Mouse (Mus musculus): Measurements from ENCODE around the gene Cd3d.
"Not testable (repeated sequence)": the region's sequence is repeated elsewhere in the genome, so short reads cannot be mapped to it uniquely, and the experiment has no call there.

The Cd3d gene

DNA sequence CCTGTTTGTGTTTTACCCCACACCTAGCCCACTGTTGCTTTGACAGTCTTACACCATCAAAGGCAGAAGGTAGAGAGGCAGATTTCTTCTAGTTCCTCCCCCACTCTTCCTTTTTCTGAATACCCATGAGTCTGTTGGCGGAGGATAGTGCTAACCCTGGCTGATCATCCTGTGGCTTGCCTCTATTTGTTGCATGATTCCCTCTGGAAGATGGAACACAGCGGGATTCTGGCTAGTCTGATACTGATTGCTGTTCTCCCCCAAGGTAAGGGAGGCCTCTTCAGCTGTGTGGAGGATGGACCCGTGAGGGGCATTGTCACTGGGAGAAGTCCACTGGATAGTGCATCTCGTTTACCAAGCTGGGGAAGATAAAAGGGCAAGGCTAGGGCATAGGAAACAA, at the start of gene Cd3d:
TSS of gene Cd3d (plus strand) at position 111 of the 400 bp plus-strand sequence.
- DNase-seq (ENCODE audit: low spot score): no peak

DNA sequence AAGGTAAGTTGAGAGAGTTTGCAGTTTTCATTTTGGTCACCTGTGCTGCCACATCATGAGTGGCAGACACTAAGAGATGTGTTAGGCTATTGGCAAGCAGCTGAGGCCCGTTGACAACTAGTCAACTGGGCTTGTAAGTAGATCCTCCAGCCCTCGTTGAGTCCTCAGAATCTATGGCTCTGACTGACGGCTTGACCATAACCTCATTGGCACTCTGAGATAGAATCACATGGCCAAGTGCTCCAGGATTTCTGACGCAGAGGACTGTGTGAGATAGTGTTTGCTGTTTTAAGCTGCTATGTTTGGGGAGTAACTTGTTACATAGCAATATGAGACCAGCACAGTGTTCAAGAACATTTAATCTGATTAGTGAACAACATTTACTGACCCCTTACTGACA, 39.8 kb upstream of the Cd3d start:
- DNase-seq (ENCODE audit: low spot score): no peak

DNA sequence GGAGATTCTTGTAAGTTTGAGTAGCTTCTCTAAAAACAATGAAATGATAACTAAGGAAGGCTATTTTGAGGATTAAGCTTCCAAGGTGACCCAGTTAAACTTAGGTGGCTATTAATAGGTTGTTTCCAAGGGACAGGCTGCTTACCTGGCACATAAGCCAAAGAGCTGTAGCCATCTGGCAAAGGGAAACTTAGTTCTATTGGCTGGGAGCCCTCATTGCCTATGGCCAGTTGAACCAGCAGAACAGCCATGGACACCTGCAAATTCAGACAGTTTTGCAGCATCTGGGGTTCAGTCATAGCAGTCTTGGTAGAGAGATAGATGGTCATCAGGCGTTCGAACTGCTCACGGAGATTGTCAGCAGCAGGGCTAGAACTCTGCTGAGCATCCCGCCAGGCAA, 39.2 kb upstream of the Cd3d start:
- no peak for DNase-seq (ENCODE audit: low spot score)

DNA sequence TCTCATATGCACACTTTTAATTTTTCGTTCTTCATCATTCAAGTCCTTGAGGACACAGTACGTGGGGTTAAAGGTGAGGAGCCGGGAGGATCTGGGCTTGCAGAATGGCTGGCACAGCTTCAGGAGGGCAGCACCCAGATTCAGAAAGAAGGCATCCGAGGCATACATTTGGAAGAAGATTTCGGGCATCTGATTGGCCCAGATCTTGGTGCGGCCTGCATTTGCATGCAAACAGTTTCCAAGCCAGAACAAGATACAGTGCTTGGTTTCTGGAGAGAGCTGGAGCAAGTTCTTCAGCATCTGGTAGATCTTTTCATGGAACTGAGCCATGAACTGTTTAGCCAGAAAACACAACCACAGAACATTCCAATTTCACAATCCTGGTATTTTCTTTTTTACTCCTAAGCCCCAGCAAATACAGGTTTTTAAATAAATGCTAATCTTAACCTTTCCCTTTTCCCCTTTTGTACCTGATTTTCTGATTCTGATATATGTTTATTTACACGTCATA, 35.3 kb upstream of the Cd3d start:
- peak; percentile 82 for DNase-seq (ENCODE audit: low spot score)

DNA sequence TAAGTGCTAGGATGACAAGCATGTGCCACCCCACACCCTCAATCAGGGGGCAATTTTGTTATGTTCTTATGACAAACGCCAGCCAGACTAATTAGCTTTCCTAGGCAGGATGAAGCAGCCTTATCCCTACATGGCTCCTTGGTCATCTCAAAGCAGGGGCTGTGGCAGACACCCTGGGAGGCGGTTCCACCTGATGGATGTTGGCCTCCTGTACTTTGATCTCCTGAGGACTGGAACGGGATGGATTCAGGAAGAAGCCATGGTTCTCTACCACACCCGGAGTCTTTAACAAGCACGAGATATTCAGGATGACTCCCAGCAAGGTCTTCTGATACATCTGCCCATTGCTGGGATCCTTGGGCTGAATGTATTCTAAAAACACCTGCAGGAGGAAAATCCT, 33.8 kb upstream of the Cd3d start:
- no peak for DNase-seq (ENCODE audit: low spot score)

DNA sequence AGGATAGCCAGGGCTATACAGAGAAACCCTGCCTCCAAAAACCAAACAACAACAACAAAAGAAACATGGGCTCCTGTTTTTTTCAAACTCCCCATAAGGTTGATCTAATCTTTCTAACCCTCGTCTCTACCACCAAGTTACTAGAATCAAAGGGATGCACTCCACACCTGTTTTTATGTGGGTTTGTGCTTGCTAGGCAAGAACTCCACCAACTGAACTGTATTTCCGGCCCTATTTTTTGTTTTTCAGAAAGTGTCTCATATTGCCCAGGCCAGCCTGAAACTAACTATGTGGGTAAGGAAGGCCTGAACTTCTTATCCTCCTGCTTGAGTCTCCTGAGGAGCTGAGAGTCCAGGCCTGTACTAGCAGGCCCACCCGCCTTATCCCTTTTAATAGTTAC, 27.2 kb upstream of the Cd3d start:
- no peak for DNase-seq (ENCODE audit: low spot score)

DNA sequence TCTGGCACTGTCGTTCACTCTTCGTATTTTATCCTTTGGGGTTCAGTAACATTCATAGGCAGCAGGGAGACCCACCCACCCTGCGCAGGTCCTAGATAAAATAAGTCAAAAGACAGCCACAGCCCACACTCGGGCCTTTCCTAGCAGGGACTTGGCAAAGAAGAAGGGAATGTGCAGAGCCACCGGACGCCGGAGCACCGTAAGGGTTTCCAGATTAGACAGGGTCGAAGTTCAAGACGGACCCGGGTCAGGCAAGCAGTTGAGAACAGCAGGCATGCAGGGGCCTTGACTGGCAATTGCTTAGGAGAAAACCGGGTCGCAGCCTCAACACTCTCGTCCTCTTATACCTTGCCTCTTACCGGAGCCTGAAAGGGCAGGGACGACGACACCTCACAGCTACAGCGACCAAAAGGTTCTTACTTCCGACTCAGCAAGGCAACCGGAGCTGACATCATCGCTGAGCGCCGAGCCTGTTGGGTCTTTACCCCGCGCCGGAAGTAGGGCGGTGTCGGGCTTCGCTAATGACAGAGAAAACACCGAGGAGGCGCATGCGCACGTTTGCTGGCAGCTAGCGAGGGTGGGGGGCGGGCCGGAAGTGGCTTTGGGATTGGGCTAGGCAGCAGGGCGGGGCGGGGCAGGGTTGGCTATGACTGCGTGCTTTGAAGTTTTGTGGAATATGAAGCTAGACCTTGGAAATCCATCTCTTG, 16.3 kb upstream of the Cd3d start, which contains the start of gene Ube4a:
TSS of gene Ube4a (minus strand) at position 475 of the 707 bp plus-strand sequence.
- peak; percentile 98 for DNase-seq (ENCODE audit: low spot score)

DNA sequence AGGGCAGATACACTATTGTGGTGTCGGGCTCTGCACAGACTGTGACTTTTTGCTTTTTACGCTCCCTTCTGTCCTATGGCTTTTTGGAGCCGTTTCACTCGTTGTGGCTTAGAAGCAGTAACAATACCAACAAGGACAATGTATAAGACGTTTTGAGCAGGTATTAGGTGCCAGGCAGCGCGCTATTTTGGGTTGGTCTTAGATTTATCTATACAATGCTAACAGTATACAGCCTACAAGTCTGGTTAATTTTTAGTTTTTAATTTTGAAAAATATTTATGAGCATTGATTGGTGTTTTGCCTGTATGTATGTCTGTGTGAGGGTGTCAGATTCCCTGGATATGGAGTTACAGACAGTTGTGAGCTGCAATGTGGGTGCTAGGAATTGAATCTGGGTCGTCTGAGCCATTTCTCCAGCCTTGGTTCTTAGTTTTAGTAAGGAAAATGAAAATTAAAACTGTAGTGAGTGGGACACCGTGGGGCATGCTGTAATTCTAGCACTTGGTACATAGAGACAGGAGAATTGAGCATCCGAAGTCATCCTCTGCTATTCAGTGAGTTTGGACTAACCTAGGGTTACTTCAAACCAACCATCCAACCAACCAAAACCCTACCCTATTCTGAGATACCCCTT, 15.6 kb upstream of the Cd3d start:
- DNase-seq (ENCODE audit: low spot score): no peak

DNA sequence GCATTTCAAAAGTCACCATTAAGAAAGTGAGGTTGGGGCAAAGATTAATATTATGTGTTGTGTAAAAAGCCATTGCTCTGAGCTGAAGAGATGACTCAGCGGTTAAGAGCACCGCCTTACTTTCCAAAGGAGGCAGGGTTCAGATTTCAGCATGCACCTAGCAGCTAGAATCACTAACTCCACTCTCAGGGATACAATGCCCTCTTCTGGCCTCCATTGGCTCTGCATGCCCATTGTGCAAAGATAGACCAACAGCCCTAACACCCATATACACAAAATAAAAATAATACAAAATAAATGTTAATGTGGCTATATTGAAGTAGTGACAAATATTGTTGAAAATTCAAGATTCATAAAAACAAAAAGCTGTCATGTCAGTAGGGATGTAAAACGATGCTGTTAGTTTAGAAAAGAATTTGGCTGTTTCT, 14.8 kb upstream of the Cd3d start:
- peak; percentile 91 for DNase-seq (ENCODE audit: low spot score)

DNA sequence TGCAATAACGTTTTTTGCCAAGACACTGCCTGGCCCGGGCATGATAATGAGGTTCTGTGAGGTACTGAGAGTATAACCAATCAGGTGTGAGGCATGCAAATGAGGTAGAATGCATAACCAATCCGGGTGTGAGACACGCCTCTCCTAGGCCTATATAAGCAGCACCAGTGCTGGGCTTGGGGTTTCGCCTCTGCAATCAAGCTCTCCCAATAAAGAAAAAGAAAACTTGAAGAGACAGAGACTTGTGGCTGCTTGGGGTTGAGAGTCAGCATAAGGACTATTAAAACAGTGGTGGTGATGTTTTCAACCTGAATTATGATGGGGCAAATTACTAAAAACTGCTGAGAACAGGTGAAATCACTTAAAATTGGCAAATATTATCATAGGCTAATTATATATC, 13.8 kb upstream of the Cd3d start:
- DNase-seq (ENCODE audit: low spot score): not testable (repeated sequence)

DNA sequence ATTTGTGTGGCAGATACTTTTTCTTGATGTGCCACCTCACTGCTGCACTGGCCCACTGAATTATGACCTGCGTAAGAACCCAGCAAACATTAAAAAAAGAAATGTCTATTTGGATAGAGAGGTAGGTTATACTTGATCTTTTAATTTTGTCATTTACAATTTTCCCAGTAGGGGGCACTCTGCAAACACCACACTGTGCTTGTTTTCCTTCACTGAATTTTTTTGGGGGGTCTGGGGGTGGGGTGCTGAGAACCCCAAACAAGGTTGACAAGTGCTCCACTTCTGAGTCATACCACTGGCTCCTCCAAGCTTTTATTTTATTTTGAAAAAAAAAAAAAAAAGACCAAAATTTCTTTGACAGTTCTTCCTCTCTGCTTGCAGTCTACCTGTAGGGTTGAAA, 12.1 kb upstream of the Cd3d start:
- no peak for DNase-seq (ENCODE audit: low spot score)

DNA sequence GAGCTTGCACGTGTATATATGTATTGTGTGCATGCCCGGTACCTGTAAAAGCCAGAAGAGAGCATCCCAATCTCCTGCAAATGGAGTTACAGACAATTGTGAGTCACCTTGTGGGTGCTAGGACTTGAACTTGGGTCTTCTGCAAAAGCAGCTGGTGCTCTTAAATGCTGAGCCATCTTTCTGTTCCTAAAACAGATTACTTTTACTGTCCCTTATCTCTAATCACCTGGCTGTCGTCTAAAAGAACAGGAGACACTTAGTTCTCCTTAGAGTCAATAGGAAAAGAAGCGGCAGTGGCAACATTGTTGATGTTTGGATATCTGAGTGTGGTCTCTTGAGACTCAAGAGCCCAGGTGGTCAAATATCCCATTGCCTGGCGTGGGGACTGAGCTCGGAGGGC, 3.8 kb upstream of the Cd3d start:
- DNase-seq (ENCODE audit: low spot score): no peak

DNA sequence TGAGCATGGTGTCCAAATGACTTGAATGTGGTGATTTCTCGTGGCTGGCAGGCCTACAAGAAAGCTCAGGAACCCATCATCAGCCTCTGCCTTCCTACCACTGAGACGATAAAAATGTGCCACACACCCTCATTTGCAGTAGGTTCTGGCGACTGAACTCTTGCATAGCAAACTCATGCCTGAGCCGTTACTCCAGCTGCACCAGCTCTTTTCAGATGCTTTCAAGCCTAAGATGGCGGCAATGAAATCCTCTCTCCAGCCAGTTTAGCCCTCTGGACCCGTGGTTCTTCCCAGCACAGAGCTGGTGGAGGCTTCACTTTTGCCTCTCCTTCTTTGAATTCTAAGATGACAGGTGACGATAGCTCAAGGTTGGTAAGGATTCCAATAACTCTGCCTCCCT, 1.8 kb upstream of the Cd3d start:
- DNase-seq (ENCODE audit: low spot score): no peak

DNA sequence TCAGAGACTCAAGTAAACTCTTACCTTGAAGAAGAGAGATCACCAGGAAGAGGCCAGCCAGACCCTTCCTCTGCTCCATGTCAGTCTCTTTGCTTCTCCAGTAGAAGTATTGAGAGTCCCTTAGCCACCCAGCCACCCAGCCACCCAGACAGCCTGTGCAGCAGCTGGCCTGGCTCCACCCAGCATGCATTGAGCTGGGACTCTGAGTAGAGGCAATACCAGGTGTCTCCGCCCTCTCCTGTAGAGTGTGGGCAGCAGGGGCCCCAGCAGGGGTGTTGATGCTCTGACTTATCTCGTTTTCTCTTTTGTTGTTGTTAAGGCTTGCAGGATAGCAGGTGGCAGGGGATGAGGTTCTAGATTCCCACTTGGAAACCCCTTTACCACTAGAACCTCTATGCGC, 1.3 kb upstream of the Cd3d start, which contains the start of gene Cd3g:
TSS of gene Cd3g (minus strand) at position 190 of the 400 bp plus-strand sequence.
- no peak for DNase-seq (ENCODE audit: low spot score)

DNA sequence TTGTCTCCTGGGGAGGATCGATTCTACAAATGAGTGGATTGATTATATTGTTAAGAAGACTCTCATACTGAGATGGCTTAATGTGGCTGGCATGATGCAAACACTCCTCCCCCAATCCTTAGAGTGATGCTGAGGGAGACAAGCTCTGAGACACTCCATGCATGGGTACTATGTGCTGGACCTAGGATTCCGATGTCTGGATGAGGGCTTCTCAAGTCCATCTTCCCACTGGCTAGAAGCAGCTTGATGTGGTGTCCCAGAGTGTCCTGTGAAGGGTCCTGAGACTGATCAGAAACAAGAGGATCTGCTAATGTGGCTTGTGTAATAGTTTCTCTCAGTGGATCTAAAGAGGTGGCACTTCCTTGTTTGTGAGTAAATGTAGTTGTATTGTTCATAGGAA, 482 bp upstream of the Cd3d start:
- no peak for DNase-seq (ENCODE audit: low spot score)

DNA sequence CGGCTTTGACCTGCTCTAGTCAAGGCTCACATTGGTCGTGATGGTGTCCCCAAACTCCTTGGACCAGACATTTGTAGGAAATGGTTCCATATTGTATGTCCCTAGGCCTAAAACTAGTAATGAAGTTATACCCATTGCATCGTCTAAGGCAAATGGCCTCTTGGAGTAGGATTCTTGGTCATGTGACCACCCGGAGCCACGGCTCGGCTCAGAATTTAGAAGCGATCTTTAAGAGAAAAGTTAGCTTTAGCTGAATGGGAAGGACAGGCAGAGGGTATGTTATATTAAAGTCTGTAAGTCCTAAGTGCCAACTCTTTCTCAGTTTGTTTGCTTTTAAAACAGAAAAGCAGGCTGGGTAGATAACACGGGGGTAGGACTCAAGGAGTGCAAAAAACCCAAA, 495 bp downstream of the Cd3d start:
- DNase-seq (ENCODE audit: low spot score): no peak

DNA sequence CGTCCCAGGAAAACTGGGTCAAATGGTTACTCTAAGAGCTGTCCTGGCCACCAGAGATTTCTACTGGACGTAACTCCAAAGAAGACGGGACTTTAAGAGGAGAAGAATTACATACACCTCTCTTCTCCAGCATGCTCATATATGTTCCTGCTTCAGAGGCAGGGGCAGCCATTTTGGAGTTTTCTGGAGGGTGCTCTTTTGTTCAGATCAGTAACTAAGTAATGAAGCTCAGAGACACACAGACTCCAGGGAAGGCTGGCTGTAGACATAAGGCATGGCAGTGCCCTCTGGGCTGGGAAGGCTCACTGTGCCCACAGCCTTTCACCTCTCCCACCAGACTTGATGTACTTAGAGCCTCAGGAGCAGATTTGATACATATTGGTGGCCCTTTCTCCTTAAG, 945 bp downstream of the Cd3d start:
- DNase-seq (ENCODE audit: low spot score): no peak

DNA sequence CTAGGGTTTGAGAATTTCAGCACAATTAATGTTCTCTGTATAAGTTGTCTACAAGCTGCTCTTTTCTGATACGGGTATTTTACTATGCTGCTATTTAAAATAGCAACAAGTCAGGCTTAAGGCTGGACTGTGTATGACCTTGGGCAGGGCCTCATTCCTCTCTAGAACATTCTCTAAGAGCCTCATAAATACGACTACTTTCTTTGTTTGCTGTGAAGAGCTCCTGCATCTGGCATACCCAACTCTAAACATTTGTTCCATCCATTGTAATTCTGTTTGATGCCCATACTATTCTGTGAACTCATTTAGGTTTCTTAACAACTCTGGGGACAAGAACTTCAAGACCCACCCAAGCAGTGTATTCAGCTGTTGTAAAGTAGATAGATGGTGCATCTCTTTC, 1.4 kb downstream of the Cd3d start:
- DNase-seq (ENCODE audit: low spot score): no peak

DNA sequence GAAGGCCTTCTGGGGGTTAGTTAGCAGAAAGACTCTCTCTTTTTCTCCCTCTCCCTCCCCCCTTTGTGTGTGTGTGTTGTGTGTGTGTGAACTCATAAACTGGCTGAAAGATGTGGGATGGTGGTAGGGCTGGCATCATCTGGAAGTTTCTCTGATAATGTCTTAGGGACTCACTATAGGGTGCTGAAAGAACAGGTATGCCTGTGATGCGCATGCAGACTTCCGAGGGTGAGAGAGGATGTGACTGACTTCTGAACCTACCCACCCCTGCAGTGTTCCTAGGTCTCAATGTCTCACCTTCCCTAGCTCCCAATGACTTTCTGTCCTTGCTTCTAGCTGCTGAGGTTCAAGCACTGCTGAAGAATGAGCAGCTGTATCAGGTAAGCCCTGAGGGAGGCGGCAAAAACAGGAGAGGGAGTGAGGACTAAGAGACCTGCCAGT, 4.2 kb downstream of the Cd3d start:
- DNase-seq (ENCODE audit: low spot score): no peak

DNA sequence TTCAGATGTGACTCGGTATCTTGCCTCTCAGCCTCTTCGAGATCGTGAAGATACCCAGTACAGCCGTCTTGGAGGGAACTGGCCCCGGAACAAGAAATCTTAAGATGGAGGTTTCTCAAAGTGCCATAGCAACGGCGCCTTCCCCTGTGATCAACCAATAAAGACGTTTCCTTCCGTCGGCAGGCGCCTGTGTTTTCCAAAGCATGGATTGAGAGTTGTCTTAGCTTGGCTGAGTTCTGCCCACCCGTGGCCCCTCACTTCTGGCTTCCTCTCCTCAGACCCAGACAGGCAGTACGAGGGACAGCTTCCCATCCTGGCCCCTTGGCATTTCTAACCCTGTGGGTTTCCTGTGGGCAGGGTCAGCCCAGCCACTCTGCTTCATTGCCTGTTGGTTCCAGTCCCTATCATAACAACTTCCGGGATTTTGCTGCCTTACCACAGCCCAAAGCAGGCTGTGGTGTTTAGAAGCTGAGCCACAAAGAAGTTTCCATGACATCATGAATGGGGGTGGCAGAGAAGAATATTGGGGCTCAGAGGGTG, 4.7 kb downstream of the Cd3d start:
- no peak for DNase-seq (ENCODE audit: low spot score)

DNA sequence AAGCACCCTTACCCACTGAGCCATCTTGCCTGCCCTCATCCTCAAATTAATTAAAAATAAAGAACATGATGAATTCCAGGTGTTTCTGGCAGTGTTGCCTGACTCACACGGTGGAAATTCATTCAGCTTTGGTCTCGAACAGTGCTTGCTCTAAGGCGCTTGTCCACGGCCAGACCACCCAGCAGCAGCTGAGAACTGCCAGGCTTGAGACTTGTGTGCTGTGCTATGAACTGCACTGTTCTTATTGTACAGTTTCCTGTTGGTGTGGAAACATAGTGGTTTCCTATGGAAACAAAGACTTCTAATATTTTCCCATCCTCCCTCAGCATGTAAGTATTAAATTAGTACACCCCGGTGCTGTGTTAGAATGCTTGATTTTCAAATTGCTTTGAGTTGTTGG, 5.4 kb downstream of the Cd3d start:
- DNase-seq (ENCODE audit: low spot score): no peak

DNA sequence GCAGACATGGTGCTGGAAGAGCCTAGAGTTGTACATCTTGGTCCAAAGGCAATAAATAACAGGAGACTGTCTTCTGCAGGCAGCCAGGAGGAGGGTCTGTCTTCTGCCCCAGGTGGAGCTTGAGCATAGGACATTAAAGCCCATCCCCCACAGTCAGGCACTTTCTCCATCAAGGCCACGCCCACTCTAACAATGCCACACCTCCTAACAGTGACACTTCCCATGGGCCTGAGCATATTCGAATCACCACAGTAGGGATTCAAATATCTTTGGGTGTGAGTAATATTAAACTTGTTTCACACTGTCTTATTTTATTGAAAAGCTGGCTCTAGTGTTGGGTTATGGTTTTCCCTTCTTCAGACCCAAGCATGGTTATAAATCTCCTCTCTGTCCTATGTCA, 10.2 kb downstream of the Cd3d start:
- no peak for DNase-seq (ENCODE audit: low spot score)

DNA sequence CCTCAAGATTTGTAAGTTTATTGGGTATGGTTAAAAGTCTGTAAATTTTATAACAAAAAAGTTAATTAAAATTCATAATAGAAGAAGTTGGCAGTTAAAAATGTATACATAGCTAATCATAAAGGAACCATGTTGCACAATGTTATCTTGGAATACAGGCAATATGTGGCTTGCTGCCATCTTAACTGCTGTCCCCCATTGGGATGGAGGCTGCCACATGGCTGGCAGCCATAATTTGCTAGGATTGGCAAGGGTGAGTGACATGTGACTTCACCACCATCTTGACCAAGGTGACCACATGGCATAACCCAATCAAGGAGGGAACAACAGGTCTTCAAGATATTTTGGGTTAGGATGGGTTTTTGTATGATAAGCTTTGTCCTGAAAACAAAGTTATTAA, 10.7 kb downstream of the Cd3d start:
- DNase-seq (ENCODE audit: low spot score): peak; percentile 21

All from adipocyte (in vitro differentiated cells).